Mouse (Mus musculus): Measurements from ENCODE around the gene Klhl12. TPM values are rescaled to one million over a fixed set of nuclear protein-coding genes. Genes with fewer than 3 reads are reported as not detected.

Gene Klhl12
- 26.4 and 32.9 TPM in 2 replicates for polyA plus RNA-seq (2014; fragmentation: Nextera tagmentation; extraction: Ambion mirVana)

GRCm38 (mm10) chr1:134454904-134455824, at the start of gene Klhl12:
Klhl12 (plus strand) TSS chr1:134455531.
- ATAC-seq (ENCODE audit: low FRiP score) (peak; percentile 89), DNase-seq (ENCODE audit: low spot score) (peak; percentile 95)
- WGBS: under 1% methylated on average over 58 of the region's 61 CpGs
- H3K27me3 ChIP-seq (ENCODE audit: control insufficient read depth, insufficient read depth, low read length): no peaks in the 10 kb centered on the region
- peak within 1 kb of the TSS; percentile 80 for H3K4me3 ChIP-seq (ENCODE audit: low read depth, low read length)
- no peaks in the 10 kb centered on the region for H3K9me3 ChIP-seq (ENCODE audit: control insufficient read depth, low read length)
- peak within 1 kb of the TSS; percentile 87 for H3K9ac ChIP-seq (ENCODE audit: low read depth, low read length)
- 0 out of 2 replicates have a peak within 1 kb of the TSS, but pooled peaks have one; percentile 25 for H3K27ac ChIP-seq (ENCODE audit: low read depth, low read length)
- no peaks in the 10 kb centered on the region for H3K4me1 ChIP-seq (replicated peaks; ENCODE audit: control insufficient read depth, insufficient read depth, low read length)
- no peaks in the 10 kb centered on the region for H3K36me3 ChIP-seq (ENCODE audit: control insufficient read depth, insufficient read depth, low read length)
- H3K4me2 ChIP-seq (replicated peaks; ENCODE audit: low read depth, low read length): peak within 1 kb of the TSS; percentile 62

- H3K27ac ChIP-seq (ENCODE audit: low read depth, low read length): no peak overlapping the region
- 0 out of 2 replicates have a peak, but pooled peaks cover 2% of the 10 kb centered on the region for H3K36me3 ChIP-seq (ENCODE audit: control insufficient read depth, insufficient read depth, low read length)
- whole genome bisulfite sequencing: 35% methylated on average over 8 of the region's 8 CpGs
- H3K4me1 ChIP-seq (replicated peaks; ENCODE audit: control insufficient read depth, insufficient read depth, low read length): no peaks in the 10 kb centered on the region; the same call in 1 of the 2 replicates
- H3K9me3 ChIP-seq (ENCODE audit: control insufficient read depth, low read length): no peaks in the 10 kb centered on the region
- H3K4me3 ChIP-seq (ENCODE audit: low read depth, low read length): peak overlapping the region; percentile 76
- peak overlapping the region; percentile 75 for H3K9ac ChIP-seq (ENCODE audit: low read depth, low read length)
- H3K27me3 ChIP-seq (ENCODE audit: control insufficient read depth, insufficient read depth, low read length): no peaks in the 10 kb centered on the region
- ATAC-seq (ENCODE audit: low FRiP score): no peak; the same call in 1 of the 2 replicates
- peak overlapping the region; percentile 87 for H3K4me2 ChIP-seq (replicated peaks; ENCODE audit: low read depth, low read length)
- DNase-seq (ENCODE audit: low spot score): no peak
These were observed 48.9 kb upstream of the Klhl12 start for GRCm38 (mm10) chr1:134406414-134406771.

GRCm38 (mm10) chr1:134408080-134408479, 47.3 kb upstream of the Klhl12 start:
- Histone ChIP-seq H3K27ac (ENCODE audit: low read depth, low read length) (no peak overlapping the region), H3K4me2 (replicated peaks; ENCODE audit: low read depth, low read length) (no peak overlapping the region), H3K4me1 (replicated peaks; ENCODE audit: control insufficient read depth, insufficient read depth, low read length) (no peaks in the 10 kb centered on the region; the same call in 1 of the 2 replicates), H3K9ac (ENCODE audit: low read depth, low read length) (no peak overlapping the region), H3K4me3 (ENCODE audit: low read depth, low read length) (no peak overlapping the region), H3K27me3 (ENCODE audit: control insufficient read depth, insufficient read depth, low read length) (no peaks in the 10 kb centered on the region), H3K36me3 (ENCODE audit: control insufficient read depth, insufficient read depth, low read length) (0 out of 2 replicates have a peak, but pooled peaks cover 2% of the 10 kb centered on the region), H3K9me3 (ENCODE audit: control insufficient read depth, low read length) (no peaks in the 10 kb centered on the region)
- DNase-seq (ENCODE audit: low spot score) (no peak), ATAC-seq (ENCODE audit: low FRiP score) (no peak)
- WGBS: 79% methylated on average over 8 of the region's 8 CpGs

- H3K36me3 ChIP-seq (ENCODE audit: control insufficient read depth, insufficient read depth, low read length): 0 out of 2 replicates have a peak, but pooled peaks cover 2% of the 10 kb centered on the region
- 94% methylated on average over 9 of the region's 9 CpGs for WGBS
These were observed 43.4 kb upstream of the Klhl12 start for GRCm38 (mm10) chr1:134411706-134412629.

GRCm38 (mm10) chr1:134414038-134414437, 41.3 kb upstream of the Klhl12 start:
- 0 out of 2 replicates have a peak, but pooled peaks cover 2% of the 10 kb centered on the region for H3K36me3 ChIP-seq (ENCODE audit: control insufficient read depth, insufficient read depth, low read length)
- no peak overlapping the region for H3K27ac ChIP-seq (ENCODE audit: low read depth, low read length)
- DNase-seq (ENCODE audit: low spot score) (no peak), ATAC-seq (ENCODE audit: low FRiP score) (no peak)
- H3K9ac ChIP-seq (ENCODE audit: low read depth, low read length): no peak overlapping the region; the same call in 1 of the 2 replicates
- 51% methylated on average over 2 of the region's 2 CpGs for WGBS
- H3K4me3 ChIP-seq (ENCODE audit: low read depth, low read length): no peak overlapping the region
- H3K4me2 ChIP-seq (replicated peaks; ENCODE audit: low read depth, low read length): peak overlapping the region; percentile 27; the same call in 1 of the 2 replicates
- H3K27me3 ChIP-seq (ENCODE audit: control insufficient read depth, insufficient read depth, low read length): no peaks in the 10 kb centered on the region
- no peaks in the 10 kb centered on the region for H3K9me3 ChIP-seq (ENCODE audit: control insufficient read depth, low read length)
- H3K4me1 ChIP-seq (replicated peaks; ENCODE audit: control insufficient read depth, insufficient read depth, low read length): peaks cover 5% of the 10 kb centered on the region; the same call in 1 of the 2 replicates

More at GRCm38 (mm10) chr1:134411706-134412629, 43.4 kb upstream of the Klhl12 start:
- Histone ChIP-seq H3K9me3 (ENCODE audit: control insufficient read depth, low read length) (no peaks in the 10 kb centered on the region), H3K27ac (ENCODE audit: low read depth, low read length) (no peak overlapping the region), H3K4me1 (replicated peaks; ENCODE audit: control insufficient read depth, insufficient read depth, low read length) (peaks cover 5% of the 10 kb centered on the region; the same call in 1 of the 2 replicates), H3K9ac (ENCODE audit: low read depth, low read length) (no peak overlapping the region), H3K4me2 (replicated peaks; ENCODE audit: low read depth, low read length) (no peak overlapping the region), H3K4me3 (ENCODE audit: low read depth, low read length) (no peak overlapping the region), H3K27me3 (ENCODE audit: control insufficient read depth, insufficient read depth, low read length) (no peaks in the 10 kb centered on the region)
- ATAC-seq (ENCODE audit: low FRiP score): no peak
- DNase-seq (ENCODE audit: low spot score): no peak

GRCm38 (mm10) chr1:134414501-134415167, 40.7 kb upstream of the Klhl12 start:
- Histone ChIP-seq H3K36me3 (ENCODE audit: control insufficient read depth, insufficient read depth, low read length) (no peaks in the 10 kb centered on the region), H3K27ac (ENCODE audit: low read depth, low read length) (0 out of 2 replicates have a peak overlapping the region, but pooled peaks have one; percentile 24), H3K9ac (ENCODE audit: low read depth, low read length) (peak overlapping the region; percentile 2), H3K4me2 (replicated peaks; ENCODE audit: low read depth, low read length) (peak overlapping the region; percentile 27), H3K4me3 (ENCODE audit: low read depth, low read length) (peak overlapping the region; percentile 90), H3K4me1 (replicated peaks; ENCODE audit: control insufficient read depth, insufficient read depth, low read length) (peaks cover 5% of the 10 kb centered on the region; the same call in 1 of the 2 replicates), H3K27me3 (ENCODE audit: control insufficient read depth, insufficient read depth, low read length) (no peaks in the 10 kb centered on the region), H3K9me3 (ENCODE audit: control insufficient read depth, low read length) (no peaks in the 10 kb centered on the region)
- peak; percentile 54 for ATAC-seq (ENCODE audit: low FRiP score)
- DNase-seq (ENCODE audit: low spot score): no peak
- WGBS: 14% methylated on average over 11 of the region's 11 CpGs

- Histone ChIP-seq H3K4me2 (replicated peaks; ENCODE audit: low read depth, low read length) (peak within 1 kb of the TSS; percentile 55), H3K36me3 (ENCODE audit: control insufficient read depth, insufficient read depth, low read length) (no peaks in the 10 kb centered on the region), H3K4me1 (replicated peaks; ENCODE audit: control insufficient read depth, insufficient read depth, low read length) (peaks cover 5% of the 10 kb centered on the region; the same call in 1 of the 2 replicates), H3K9ac (ENCODE audit: low read depth, low read length) (peak within 1 kb of the TSS; percentile 86), H3K27ac (ENCODE audit: low read depth, low read length) (peak within 1 kb of the TSS; percentile 92), H3K9me3 (ENCODE audit: control insufficient read depth, low read length) (no peaks in the 10 kb centered on the region), H3K27me3 (ENCODE audit: control insufficient read depth, insufficient read depth, low read length) (no peaks in the 10 kb centered on the region), H3K4me3 (ENCODE audit: low read depth, low read length) (peak within 1 kb of the TSS; percentile 90)
- DNase-seq (ENCODE audit: low spot score) (peak; percentile 96), ATAC-seq (ENCODE audit: low FRiP score) (peak; percentile 100)
- WGBS: under 1% methylated on average over 71 of the region's 77 CpGs
These were observed 40.0 kb upstream of the Klhl12 start, which contains the start of gene Adipor1 for GRCm38 (mm10) chr1:134415168-134415831. Adipor1 (plus strand) TSS chr1:134415378.
